Mouse (Mus musculus) testis, adult 2 months (tissue): ENCODE data around the gene 4931429L15Rik.

ENCODE experiments used
- CTCF ChIP-seq: fragments of 200-500 bp; IDR thresholded peaks from 2 replicates; pipeline ENCODE4 v1.5.1; 2012; ENCODE audit warnings: low read depth, mild to moderate bottlenecking, inconsistent platforms, low read length, moderate library complexity; ENCODE audit not compliant: control insufficient read depth, insufficient read depth, insufficient replicate concordance
- POLR2A ChIP-seq: fragments of 200-500 bp; IDR thresholded peaks from 2 replicates; pipeline ENCODE4 v1.6.1; 2012; ENCODE audit warnings: low read depth, mild to moderate bottlenecking, inconsistent platforms, low read length, moderate library complexity; ENCODE audit not compliant: control insufficient read depth

DNA sequence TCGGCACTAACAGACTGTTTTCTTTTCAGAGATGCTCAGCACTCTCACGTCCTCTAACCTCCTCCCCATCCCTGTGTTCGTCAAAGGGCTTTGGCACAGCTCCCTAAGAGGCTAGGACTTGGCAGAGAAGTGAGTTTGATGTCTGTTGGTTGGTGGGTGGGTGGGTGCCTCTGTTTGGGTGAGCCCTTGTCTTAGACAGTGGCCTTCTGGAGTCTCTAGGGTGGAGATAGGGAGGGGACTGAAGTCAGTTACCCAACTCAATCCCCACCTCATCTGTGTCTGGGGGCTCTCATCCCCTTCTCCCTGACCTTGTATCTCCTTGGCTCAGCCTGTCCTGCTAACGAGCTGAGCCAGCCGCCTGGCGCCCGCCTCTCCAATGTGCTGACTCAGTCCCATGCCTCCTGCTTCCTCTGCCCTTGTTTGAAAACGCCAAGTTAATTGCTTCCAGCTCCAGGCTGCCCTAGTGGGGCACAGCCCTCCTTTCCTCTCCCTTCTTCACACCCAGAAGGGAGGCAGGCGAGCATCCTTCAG, 30.7 kb upstream of the 4931429L15Rik start:
- TF ChIP-seq POLR2A (no peak), CTCF (no peak)
